Mouse (Mus musculus) heart, embryonic 12.5 days (tissue): ENCODE measurements at regions not wholly inside any gene's neighbourhood (a gene's known extent, or its start where the extent isn't known, plus 50 kb on each side); places are given as distances from the start of the nearest gene placed in this dataset.

ENCODE experiments used
- ATAC-seq: fragments of 200-750 bp; cut with Nextera tagmentation; 2 replicates; pipeline ENCODE4 v1.8.0; 2017; ENCODE audit warnings: moderate TSS enrichment, moderate library complexity; ENCODE audit not compliant: insufficient number of reproducible peaks, low FRiP score
- H3K27ac ChIP-seq: fragments of 300-500 bp; sonication (generic); 2 replicates; pipeline ENCODE4 v1.5.1; 2016; ENCODE audit warnings: mild to moderate bottlenecking, moderate library complexity; ENCODE audit not compliant: poor library complexity, severe bottlenecking
- H3K27me3 ChIP-seq: fragments of 300-500 bp; sonication (generic); replicated peaks from 2 replicates; pipeline ENCODE4 v1.6.1; 2016; ENCODE audit warnings: mild to moderate bottlenecking, moderate library complexity
- H3K36me3 ChIP-seq: fragments of 300-500 bp; sonication (generic); 2 replicates; pipeline ENCODE4 v1.6.1; 2016; ENCODE audit warnings: mild to moderate bottlenecking, moderate library complexity
- H3K4me1 ChIP-seq: fragments of 300-500 bp; sonication (generic); replicated peaks from 2 replicates; pipeline ENCODE4 v1.6.1; 2016; ENCODE audit warnings: mild to moderate bottlenecking
- H3K4me2 ChIP-seq: fragments of 300-500 bp; sonication (generic); 2 replicates; pipeline ENCODE4 v1.6.1; 2016; ENCODE audit warnings: mild to moderate bottlenecking, moderate library complexity
- H3K4me3 ChIP-seq: fragments of 300-500 bp; sonication (generic); 2 replicates; pipeline ENCODE4 v1.5.1; 2016; ENCODE audit warnings: mild to moderate bottlenecking
- H3K9ac ChIP-seq: fragments of 300-500 bp; sonication (generic); 2 replicates; pipeline ENCODE4 v1.6.1; 2016; ENCODE audit warnings: mild to moderate bottlenecking, moderate library complexity
- H3K9me3 ChIP-seq: fragments of 300-500 bp; sonication (generic); replicated peaks from 2 replicates; pipeline ENCODE4 v1.6.1; 2016; ENCODE audit warnings: mild to moderate bottlenecking, moderate library complexity
- WGBS: fragments of 180-500 bp; shearing (Covaris S2); methylation state at CpG from one replicate; pipeline ENCODE4 v1.1.7; 2016; 5-methylcytosine and 5-hydroxymethylcytosine counted together

DNA sequence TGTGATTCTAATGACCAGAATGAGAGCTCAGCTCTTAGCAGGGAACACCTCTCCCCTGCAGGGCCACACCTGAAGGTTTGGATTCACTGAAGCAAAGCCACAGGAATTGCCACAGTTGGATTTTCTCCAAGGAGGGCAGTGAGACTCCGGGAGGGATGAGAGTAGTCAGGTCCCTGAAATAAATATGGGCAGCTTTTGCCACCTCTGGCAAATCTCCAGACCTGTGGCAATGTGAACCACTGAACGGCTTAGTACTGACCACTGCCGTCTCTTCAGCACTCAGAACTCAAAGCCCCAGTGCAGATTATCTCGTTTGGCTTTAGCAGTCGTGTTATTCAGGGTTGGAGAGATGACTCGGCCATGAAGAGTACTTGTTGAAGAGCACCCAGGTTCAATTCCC lies 66.9 kb upstream of the Slc2a1 start:
- WGBS: 58% methylated on average over 6 of the region's 6 CpGs
- no peaks in the 10 kb centered on the region for H3K36me3 ChIP-seq
- no peak overlapping the region for H3K4me3 ChIP-seq
- H3K27ac ChIP-seq: no peak overlapping the region
- H3K4me1 ChIP-seq: peaks cover 26% of the 10 kb centered on the region
- no peak for ATAC-seq
- H3K4me2 ChIP-seq: no peak overlapping the region
- H3K27me3 ChIP-seq: no peaks in the 10 kb centered on the region
- H3K9me3 ChIP-seq: no peaks in the 10 kb centered on the region
- H3K9ac ChIP-seq: no peak overlapping the region

DNA sequence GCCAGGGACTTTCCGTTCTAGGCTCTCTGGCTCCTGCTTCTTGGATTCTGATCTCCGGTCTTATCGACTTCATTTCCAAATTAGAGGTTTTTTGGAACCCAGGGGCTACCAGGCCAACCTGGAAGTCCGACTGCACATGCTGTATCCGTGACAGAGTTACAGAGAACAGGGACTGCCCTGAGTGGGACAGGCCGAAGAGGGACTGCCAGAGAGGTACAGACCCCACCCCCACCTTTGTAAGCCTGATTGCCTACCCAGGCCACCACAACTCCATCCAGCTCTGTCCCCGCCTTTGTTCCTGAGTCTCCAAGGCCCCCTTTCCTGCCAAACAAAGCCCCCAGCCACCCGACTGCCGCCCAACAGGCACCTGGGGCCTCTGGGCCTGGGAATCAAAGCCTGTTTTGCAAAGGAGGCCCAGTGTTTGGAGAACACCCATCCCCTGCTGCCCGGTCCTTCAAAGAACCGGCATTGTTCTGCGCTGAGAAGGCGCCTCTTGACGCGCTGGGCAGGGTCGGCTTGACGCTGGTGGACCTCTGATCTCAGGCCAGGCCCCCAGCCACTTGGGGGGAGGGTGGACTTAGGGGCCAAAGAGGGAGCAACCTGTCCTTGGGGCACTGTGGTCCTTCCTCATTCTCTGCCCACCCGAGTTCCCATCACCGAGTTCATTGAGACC lies 64.4 kb upstream of the Slc2a1 start:
- Histone ChIP-seq H3K9me3 (no peaks in the 10 kb centered on the region), H3K27ac (no peak overlapping the region), H3K36me3 (no peaks in the 10 kb centered on the region), H3K4me1 (peaks cover 21% of the 10 kb centered on the region), H3K9ac (no peak overlapping the region), H3K27me3 (no peaks in the 10 kb centered on the region), H3K4me3 (no peak overlapping the region), H3K4me2 (no peak overlapping the region)
- 51% methylated on average over 19 of the region's 19 CpGs for WGBS
- no peak for ATAC-seq

- Histone ChIP-seq H3K9me3 (no peaks in the 10 kb centered on the region), H3K4me1 (peaks cover 22% of the 10 kb centered on the region), H3K4me3 (no peak overlapping the region), H3K27ac (no peak overlapping the region), H3K9ac (no peak overlapping the region), H3K4me2 (no peak overlapping the region), H3K27me3 (no peaks in the 10 kb centered on the region), H3K36me3 (no peaks in the 10 kb centered on the region)
- no peak for ATAC-seq
- 91% methylated on average over 13 of the region's 13 CpGs for WGBS
Observed at GRCm38 (mm10) chr4:119044836-119045235, 63.7 kb upstream of the Slc2a1 start.

DNA sequence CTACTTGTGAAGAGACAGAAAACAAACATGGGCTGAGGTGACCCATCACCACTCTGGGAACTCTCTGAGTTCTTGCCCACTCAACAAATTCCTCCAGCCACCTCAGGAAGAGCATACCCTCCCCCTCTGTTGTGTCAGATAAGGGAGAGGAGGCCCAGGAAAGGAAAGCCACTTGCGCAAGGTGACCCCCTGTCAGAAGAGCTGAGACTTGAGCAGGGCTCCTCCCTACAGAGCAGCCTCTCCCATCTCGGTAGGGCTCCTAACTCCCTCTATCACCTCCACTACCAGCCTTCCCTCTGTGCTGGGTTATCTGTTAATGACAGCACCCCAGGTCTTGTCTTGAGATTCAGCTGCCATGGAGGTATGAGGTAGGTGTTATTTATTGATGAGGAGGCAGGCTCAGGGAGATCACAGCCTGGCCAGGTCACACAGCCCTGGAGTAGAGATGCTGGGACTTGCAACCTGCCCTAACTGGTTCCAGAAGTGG lies 57.6 kb upstream of the Slc2a1 start:
- ATAC-seq: peak; percentile 78
- Histone ChIP-seq H3K4me1 (peaks cover 48% of the 10 kb centered on the region), H3K36me3 (no peaks in the 10 kb centered on the region), H3K4me3 (no peak overlapping the region), H3K4me2 (peak overlapping the region; percentile 18; the same call in 1 of the 2 replicates), H3K27ac (peak overlapping the region; percentile 89), H3K9ac (no peak overlapping the region), H3K27me3 (no peaks in the 10 kb centered on the region), H3K9me3 (no peaks in the 10 kb centered on the region)
- 21% methylated on average over 2 of the region's 2 CpGs for WGBS

DNA sequence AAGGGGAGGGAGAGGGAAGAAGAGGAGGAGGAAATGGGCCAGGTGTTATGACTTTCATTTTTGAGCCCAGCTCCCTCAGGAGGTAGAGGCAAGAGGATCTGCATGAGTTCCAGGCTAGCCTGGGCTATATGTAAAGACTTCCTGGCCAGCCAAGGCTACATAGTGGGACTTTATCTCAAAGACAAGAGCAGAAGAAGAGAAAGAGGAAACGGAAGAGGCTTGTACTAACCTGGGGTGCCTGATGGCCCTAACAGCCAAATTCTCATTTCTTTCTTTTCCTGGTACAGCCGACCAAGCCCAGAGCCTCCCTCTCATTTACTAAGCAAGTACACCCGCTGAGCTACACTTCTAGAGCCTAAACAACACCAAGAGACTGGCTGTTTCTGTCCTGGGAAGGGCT lies 56.0 kb upstream of the Slc2a1 start:
- Histone ChIP-seq H3K27ac (no peak overlapping the region), H3K9ac (no peak overlapping the region), H3K27me3 (no peaks in the 10 kb centered on the region), H3K36me3 (no peaks in the 10 kb centered on the region), H3K9me3 (no peaks in the 10 kb centered on the region), H3K4me2 (no peak overlapping the region), H3K4me3 (no peak overlapping the region), H3K4me1 (peaks cover 47% of the 10 kb centered on the region)
- no peak for ATAC-seq
- 71% methylated on average over 3 of the region's 3 CpGs for WGBS

DNA sequence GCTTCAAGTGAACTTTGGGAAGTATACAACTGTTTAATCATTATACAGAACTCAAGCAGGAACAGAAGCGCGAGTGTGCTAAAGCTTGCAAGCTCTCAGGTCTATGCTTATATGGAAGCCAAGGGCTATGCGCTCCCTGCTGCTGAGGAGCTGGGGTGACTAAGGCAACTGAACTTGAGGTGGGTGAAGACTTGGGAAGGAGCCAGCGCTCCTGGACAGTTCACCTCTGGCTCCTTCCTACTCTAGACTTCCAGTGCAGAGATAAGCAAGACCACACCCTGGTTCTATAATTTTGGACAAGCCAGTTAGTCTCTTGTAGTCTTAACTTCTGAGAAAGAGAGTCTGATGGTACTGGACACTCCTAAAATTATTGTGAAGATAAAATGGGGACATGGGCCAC lies 55.3 kb upstream of the Slc2a1 start:
- Histone ChIP-seq H3K36me3 (no peaks in the 10 kb centered on the region), H3K4me1 (peaks cover 43% of the 10 kb centered on the region), H3K27me3 (no peaks in the 10 kb centered on the region), H3K9ac (no peak overlapping the region), H3K9me3 (no peaks in the 10 kb centered on the region), H3K27ac (peak overlapping the region; percentile 25; the same call in 1 of the 2 replicates), H3K4me2 (no peak overlapping the region), H3K4me3 (no peak overlapping the region)
- ATAC-seq: no peak
- WGBS: 86% methylated on average over 4 of the region's 4 CpGs

- Histone ChIP-seq H3K27ac (peak overlapping the region; percentile 25; the same call in 1 of the 2 replicates), H3K27me3 (no peaks in the 10 kb centered on the region), H3K4me1 (peaks cover 43% of the 10 kb centered on the region), H3K9ac (no peak overlapping the region), H3K9me3 (no peaks in the 10 kb centered on the region), H3K4me3 (no peak overlapping the region), H3K36me3 (no peaks in the 10 kb centered on the region), H3K4me2 (no peak overlapping the region; the same call in 1 of the 2 replicates)
- no peak for ATAC-seq
- WGBS: 67% methylated on average over 6 of the region's 6 CpGs
Observed at GRCm38 (mm10) chr4:119053680-119054079, 54.8 kb upstream of the Slc2a1 start.

DNA sequence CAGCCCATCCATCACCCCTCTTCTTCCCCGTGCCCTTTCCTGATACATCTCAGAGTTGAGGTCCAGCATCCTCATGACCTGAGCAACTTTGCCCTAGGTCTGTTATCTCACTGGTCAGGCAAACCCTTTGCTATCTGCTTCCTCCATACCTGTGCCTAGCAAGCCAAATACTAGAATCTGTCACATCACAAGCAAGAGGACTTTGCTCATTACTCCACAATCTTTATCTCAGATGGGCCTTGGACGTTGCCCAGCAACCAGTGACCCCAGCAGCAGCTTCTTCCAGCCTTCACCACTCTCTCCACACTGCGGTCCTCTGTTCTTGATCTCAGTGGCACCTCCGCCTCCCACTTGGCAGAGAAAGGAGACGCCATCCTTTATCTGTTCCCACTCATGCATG lies 54.4 kb upstream of the Slc2a1 start:
- Histone ChIP-seq H3K4me1 (peaks cover 43% of the 10 kb centered on the region), H3K36me3 (no peaks in the 10 kb centered on the region), H3K27ac (peak overlapping the region; percentile 25; the same call in 1 of the 2 replicates), H3K4me3 (no peak overlapping the region), H3K9ac (no peak overlapping the region), H3K4me2 (no peak overlapping the region; the same call in 1 of the 2 replicates), H3K9me3 (no peaks in the 10 kb centered on the region), H3K27me3 (no peaks in the 10 kb centered on the region)
- WGBS: 32% methylated on average over 5 of the region's 5 CpGs
- peak; percentile 39; the same call in 1 of the 2 replicates for ATAC-seq

- Histone ChIP-seq H3K4me3 (no peak overlapping the region), H3K27me3 (no peaks in the 10 kb centered on the region), H3K27ac (no peak overlapping the region), H3K4me1 (peaks cover 38% of the 10 kb centered on the region), H3K9me3 (no peaks in the 10 kb centered on the region), H3K36me3 (no peaks in the 10 kb centered on the region), H3K4me2 (no peak overlapping the region), H3K9ac (no peak overlapping the region)
- WGBS: 80% methylated on average over 6 of the region's 6 CpGs
- ATAC-seq: no peak
Observed at GRCm38 (mm10) chr4:119057191-119057590, 51.3 kb upstream of the Slc2a1 start.

GRCm38 (mm10) chr4:119057826-119058225 lies 50.7 kb upstream of the Slc2a1 start:
- Histone ChIP-seq H3K27ac (no peak overlapping the region), H3K36me3 (no peaks in the 10 kb centered on the region), H3K4me3 (no peak overlapping the region), H3K9ac (no peak overlapping the region), H3K9me3 (no peaks in the 10 kb centered on the region), H3K27me3 (no peaks in the 10 kb centered on the region), H3K4me2 (no peak overlapping the region), H3K4me1 (peaks cover 35% of the 10 kb centered on the region)
- ATAC-seq: no peak
- 67% methylated on average over 1 of the region's 1 CpGs for WGBS
